Mouse (Mus musculus): ENCODE measurements at regions not wholly inside any gene's neighbourhood (a gene's known extent, or its start where the extent isn't known, plus 50 kb on each side); places are given as distances from the start of the nearest gene placed in this dataset.

DNA sequence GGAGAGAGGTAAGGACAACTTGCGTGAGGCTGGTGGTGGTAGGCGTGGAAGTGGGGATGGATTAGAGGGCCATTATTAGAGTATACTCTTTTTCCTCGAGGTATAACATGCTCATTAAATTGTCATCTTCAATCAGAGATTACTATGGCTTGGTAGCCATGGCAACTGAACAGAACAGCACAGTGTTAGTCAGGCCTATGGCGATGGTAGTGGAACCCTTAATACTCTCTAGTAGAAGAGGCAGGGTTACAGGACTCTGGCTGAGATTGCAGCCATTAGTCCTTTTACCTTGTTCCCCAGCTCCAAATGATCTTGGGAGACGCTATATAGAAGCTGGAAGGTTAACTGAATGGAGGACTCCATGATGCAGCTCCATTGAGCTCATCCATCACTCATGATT lies 131.5 kb downstream of the En1 start:
- Histone ChIP-seq H3ac (ENCODE audit: control insufficient read depth, insufficient read length, low read depth) (no peak overlapping the region), H3K4me3 (ENCODE audit: insufficient read depth, poor library complexity, severe bottlenecking) (no peak overlapping the region), H3K79me3 (ENCODE audit: low read depth) (no peaks in the 10 kb centered on the region), H3K36me3 (ENCODE audit: control insufficient read depth, insufficient read depth) (no peaks in the 10 kb centered on the region), H3K27me3 (ENCODE audit: control insufficient read depth, insufficient read depth, insufficient read length) (no peaks in the 10 kb centered on the region), H3K79me2 (ENCODE audit: control insufficient read depth, insufficient read depth) (no peaks in the 10 kb centered on the region)
- TF ChIP-seq MYOG (IDR thresholded peaks at IDR 0.05; ENCODE audit: control insufficient read depth, extremely low read depth, insufficient read length) (no peak), MAX (IDR thresholded peaks at IDR 0.05) (no peak), CEBPB (IDR thresholded peaks at IDR 0.05; ENCODE audit: low read depth) (no peak), CTCF (IDR thresholded peaks at IDR 0.05; ENCODE audit: control insufficient read depth, insufficient read depth, insufficient read length) (no peak), MYOD1 (IDR thresholded peaks at IDR 0.05; ENCODE audit: control insufficient read depth, insufficient read length, low read depth) (no peak), USF1 (IDR thresholded peaks at IDR 0.05; ENCODE audit: low read depth) (no peak), FOSL1 (IDR thresholded peaks at IDR 0.05; ENCODE audit: insufficient read depth, low read length, poor library complexity, severe bottlenecking) (no peak)

DNA sequence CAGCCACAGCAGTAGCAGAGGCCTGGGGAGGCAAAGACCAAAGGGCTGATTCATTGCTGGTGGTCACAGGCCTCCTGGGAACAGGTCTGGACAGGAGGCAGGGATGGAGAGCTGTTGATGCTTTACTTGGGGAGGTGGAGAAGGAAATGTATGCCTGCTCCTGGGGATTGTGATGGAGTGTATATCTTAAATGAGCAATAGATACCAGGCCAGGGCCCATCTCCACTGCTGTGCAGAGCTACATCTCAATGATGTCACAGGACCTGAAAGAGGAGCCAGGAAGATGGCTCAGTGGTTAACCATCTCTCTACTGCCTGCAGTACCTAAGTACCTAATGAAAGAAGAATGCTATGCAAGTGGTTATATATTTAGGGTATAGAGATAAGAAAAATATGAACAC lies 132.6 kb downstream of the En1 start:
- no peak overlapping the region for H3K4me3 ChIP-seq (ENCODE audit: insufficient read depth, poor library complexity, severe bottlenecking)
- H3K36me3 ChIP-seq (ENCODE audit: control insufficient read depth, insufficient read depth) = no peaks in the 10 kb centered on the region
- no peaks in the 10 kb centered on the region for H3K27me3 ChIP-seq (ENCODE audit: control insufficient read depth, insufficient read depth, insufficient read length)
- H3K79me2 ChIP-seq (ENCODE audit: control insufficient read depth, insufficient read depth) = no peaks in the 10 kb centered on the region
- H3K79me3 ChIP-seq (ENCODE audit: low read depth) = no peaks in the 10 kb centered on the region
- no peak overlapping the region for H3ac ChIP-seq (ENCODE audit: control insufficient read depth, insufficient read length, low read depth)
- TF ChIP-seq MYOG (IDR thresholded peaks at IDR 0.05; ENCODE audit: control insufficient read depth, extremely low read depth, insufficient read length) (no peak), FOSL1 (IDR thresholded peaks at IDR 0.05; ENCODE audit: insufficient read depth, low read length, poor library complexity, severe bottlenecking) (no peak), CEBPB (IDR thresholded peaks at IDR 0.05; ENCODE audit: low read depth) (no peak), USF1 (IDR thresholded peaks at IDR 0.05; ENCODE audit: low read depth) (no peak)

DNA sequence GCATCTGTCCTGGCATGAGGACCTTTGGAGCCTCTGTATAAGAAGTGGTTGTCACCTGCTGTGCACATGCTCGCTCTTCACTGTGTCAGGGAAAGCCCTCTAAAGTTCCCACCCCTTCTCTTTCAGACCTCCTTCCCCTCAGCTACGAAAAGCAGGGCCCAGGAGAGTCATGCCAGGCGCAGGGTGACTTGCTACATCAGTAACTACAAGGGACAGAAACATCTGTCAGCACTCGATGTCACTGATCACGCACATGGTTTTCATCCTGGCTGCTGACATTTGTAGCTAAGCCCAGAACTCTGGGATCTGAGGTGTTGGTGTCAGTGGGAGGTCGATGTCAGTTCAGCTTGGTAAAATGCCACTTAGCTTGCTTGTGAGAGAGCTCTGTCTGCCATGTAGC lies 137.3 kb downstream of the En1 start:
- H3K36me3 ChIP-seq (ENCODE audit: control insufficient read depth, insufficient read depth) = no peaks in the 10 kb centered on the region
- H3ac ChIP-seq (ENCODE audit: control insufficient read depth, insufficient read length, low read depth) = no peak overlapping the region
- no peak overlapping the region for H3K4me3 ChIP-seq (ENCODE audit: insufficient read depth, poor library complexity, severe bottlenecking)
- H3K79me3 ChIP-seq (ENCODE audit: low read depth) = no peaks in the 10 kb centered on the region
- H3K79me2 ChIP-seq (ENCODE audit: control insufficient read depth, insufficient read depth) = no peaks in the 10 kb centered on the region
- TF ChIP-seq CEBPB (IDR thresholded peaks at IDR 0.05; ENCODE audit: low read depth) = no peak
- no peak for TF ChIP-seq CTCF (IDR thresholded peaks at IDR 0.05; ENCODE audit: control insufficient read depth, insufficient read depth, insufficient read length)
- TF ChIP-seq MAX (IDR thresholded peaks at IDR 0.05) = no peak
- TF ChIP-seq MYOG (IDR thresholded peaks at IDR 0.05; ENCODE audit: control insufficient read depth, extremely low read depth, insufficient read length) = no peak
- TF ChIP-seq MYOD1 (IDR thresholded peaks at IDR 0.05; ENCODE audit: control insufficient read depth, insufficient read length, low read depth) = no peak
- TF ChIP-seq FOSL1 (IDR thresholded peaks at IDR 0.05; ENCODE audit: insufficient read depth, low read length, poor library complexity, severe bottlenecking) = no peak
- no peaks in the 10 kb centered on the region for H3K27me3 ChIP-seq (ENCODE audit: control insufficient read depth, insufficient read depth, insufficient read length)

DNA sequence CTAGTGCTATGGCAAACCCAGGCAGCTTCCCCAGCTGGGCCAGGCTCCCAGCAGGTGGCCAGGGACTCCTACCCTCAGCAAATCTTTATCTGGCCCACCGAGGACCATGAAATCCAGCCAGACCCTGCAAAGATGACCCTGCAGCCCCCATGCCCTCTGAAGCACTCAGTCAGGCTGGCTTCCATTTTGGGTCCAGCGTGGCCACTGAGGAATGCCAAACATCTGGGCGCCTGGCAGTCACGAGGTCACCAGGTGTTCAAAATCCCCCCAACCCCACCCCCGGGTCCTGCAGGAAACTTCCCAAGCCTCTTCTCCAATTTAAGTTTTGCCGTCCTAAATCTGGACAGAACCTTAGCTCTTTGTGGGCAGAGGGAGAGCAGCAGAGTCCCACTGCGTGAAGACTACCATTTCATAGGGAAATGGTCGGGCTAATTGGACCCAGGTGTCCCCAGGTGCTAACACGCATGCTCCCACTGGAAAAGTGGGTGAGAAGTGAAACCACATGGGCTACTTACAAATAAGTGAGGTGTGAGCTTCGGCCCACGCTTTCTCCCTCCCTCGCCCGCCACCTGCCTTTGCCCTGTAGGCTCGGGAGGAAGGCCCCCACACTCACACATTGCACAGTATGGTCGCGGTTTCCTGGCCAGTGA lies 139.0 kb downstream of the En1 start:
- Histone ChIP-seq H3K4me3 (ENCODE audit: insufficient read depth, poor library complexity, severe bottlenecking) (no peak overlapping the region), H3K27me3 (ENCODE audit: control insufficient read depth, insufficient read depth, insufficient read length) (no peaks in the 10 kb centered on the region), H3K79me2 (ENCODE audit: control insufficient read depth, insufficient read depth) (no peaks in the 10 kb centered on the region), H3K79me3 (ENCODE audit: low read depth) (no peaks in the 10 kb centered on the region), H3ac (ENCODE audit: control insufficient read depth, insufficient read length, low read depth) (no peak overlapping the region), H3K36me3 (ENCODE audit: control insufficient read depth, insufficient read depth) (no peaks in the 10 kb centered on the region)
- TF ChIP-seq USF1 (IDR thresholded peaks at IDR 0.05; ENCODE audit: low read depth) (no peak), MAX (IDR thresholded peaks at IDR 0.05) (no peak), MYOD1 (IDR thresholded peaks at IDR 0.05; ENCODE audit: control insufficient read depth, insufficient read length, low read depth) (no peak), CEBPB (IDR thresholded peaks at IDR 0.05; ENCODE audit: low read depth) (no peak), MYOG (IDR thresholded peaks at IDR 0.05; ENCODE audit: control insufficient read depth, extremely low read depth, insufficient read length) (no peak), FOSL1 (IDR thresholded peaks at IDR 0.05; ENCODE audit: insufficient read depth, low read length, poor library complexity, severe bottlenecking) (no peak), CTCF (IDR thresholded peaks at IDR 0.05; ENCODE audit: control insufficient read depth, insufficient read depth, insufficient read length) (no peak)

DNA sequence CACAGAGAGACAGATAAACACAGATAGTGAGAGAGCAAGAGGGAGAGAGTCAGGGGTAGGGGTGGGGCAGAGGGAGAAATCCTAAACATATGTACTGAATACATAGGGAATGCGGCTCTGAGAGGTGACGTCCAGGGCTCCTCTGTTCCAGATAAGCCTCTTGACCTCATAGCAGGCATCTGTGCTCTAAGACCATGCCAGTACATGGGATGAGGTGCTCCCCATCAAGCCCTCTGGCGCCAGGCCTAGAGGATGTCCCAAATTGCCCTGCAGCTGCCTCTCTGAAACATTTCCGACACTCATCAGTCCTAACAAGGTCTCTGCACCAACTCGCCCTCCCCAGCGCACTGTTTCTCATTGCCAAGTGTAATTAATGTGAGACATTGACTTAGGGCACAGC lies 146.7 kb downstream of the En1 start:
- Histone ChIP-seq H3K36me3 (ENCODE audit: control insufficient read depth, insufficient read depth) (no peaks in the 10 kb centered on the region), H3ac (ENCODE audit: control insufficient read depth, insufficient read length, low read depth) (no peak overlapping the region), H3K27me3 (ENCODE audit: control insufficient read depth, insufficient read depth, insufficient read length) (no peaks in the 10 kb centered on the region), H3K79me2 (ENCODE audit: control insufficient read depth, insufficient read depth) (no peaks in the 10 kb centered on the region), H3K79me3 (ENCODE audit: low read depth) (no peaks in the 10 kb centered on the region), H3K4me3 (ENCODE audit: insufficient read depth, poor library complexity, severe bottlenecking) (no peak overlapping the region)
- no peak for TF ChIP-seq FOSL1 (IDR thresholded peaks at IDR 0.05; ENCODE audit: insufficient read depth, low read length, poor library complexity, severe bottlenecking)
- TF ChIP-seq MYOG (IDR thresholded peaks at IDR 0.05; ENCODE audit: control insufficient read depth, extremely low read depth, insufficient read length) = no peak
- no peak for TF ChIP-seq CTCF (IDR thresholded peaks at IDR 0.05; ENCODE audit: control insufficient read depth, insufficient read depth, insufficient read length)
- no peak for TF ChIP-seq USF1 (IDR thresholded peaks at IDR 0.05; ENCODE audit: low read depth)
- TF ChIP-seq CEBPB (IDR thresholded peaks at IDR 0.05; ENCODE audit: low read depth) = no peak
- TF ChIP-seq MYOD1 (IDR thresholded peaks at IDR 0.05; ENCODE audit: control insufficient read depth, insufficient read length, low read depth) = no peak
- TF ChIP-seq MAX (IDR thresholded peaks at IDR 0.05) = no peak

DNA sequence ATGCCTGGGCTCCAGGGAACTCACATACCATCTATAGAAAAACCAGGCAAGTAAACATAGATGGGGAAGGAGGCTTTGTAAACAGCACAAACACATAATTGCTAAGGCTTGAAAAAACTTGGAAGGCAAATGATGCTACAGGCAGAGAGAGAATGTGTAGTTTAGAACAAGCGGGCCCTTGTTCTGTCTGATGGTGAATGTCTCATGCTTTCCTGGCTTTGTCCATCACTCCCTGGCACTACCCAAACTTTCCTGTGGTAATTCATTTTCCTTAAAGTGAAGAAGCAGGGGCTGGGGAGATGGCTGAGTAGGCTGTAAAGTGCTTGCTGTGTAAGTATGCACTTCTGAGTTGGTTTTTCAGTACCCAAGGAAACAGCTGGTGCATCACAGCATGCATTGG lies 151.2 kb downstream of the En1 start:
- no peak overlapping the region for H3K4me3 ChIP-seq (ENCODE audit: insufficient read depth, poor library complexity, severe bottlenecking)
- H3K79me3 ChIP-seq (ENCODE audit: low read depth) = no peaks in the 10 kb centered on the region
- H3ac ChIP-seq (ENCODE audit: control insufficient read depth, insufficient read length, low read depth) = no peak overlapping the region
- TF ChIP-seq CTCF (IDR thresholded peaks at IDR 0.05; ENCODE audit: control insufficient read depth, insufficient read depth, insufficient read length) (no peak), USF1 (IDR thresholded peaks at IDR 0.05; ENCODE audit: low read depth) (no peak), CEBPB (IDR thresholded peaks at IDR 0.05; ENCODE audit: low read depth) (no peak)
- H3K36me3 ChIP-seq (ENCODE audit: control insufficient read depth, insufficient read depth) = no peaks in the 10 kb centered on the region
- no peaks in the 10 kb centered on the region for H3K27me3 ChIP-seq (ENCODE audit: control insufficient read depth, insufficient read depth, insufficient read length)
- no peaks in the 10 kb centered on the region for H3K79me2 ChIP-seq (ENCODE audit: control insufficient read depth, insufficient read depth)
